ENCODE assay signal across 18 mouse cellular contexts in the genomic region with DNA sequence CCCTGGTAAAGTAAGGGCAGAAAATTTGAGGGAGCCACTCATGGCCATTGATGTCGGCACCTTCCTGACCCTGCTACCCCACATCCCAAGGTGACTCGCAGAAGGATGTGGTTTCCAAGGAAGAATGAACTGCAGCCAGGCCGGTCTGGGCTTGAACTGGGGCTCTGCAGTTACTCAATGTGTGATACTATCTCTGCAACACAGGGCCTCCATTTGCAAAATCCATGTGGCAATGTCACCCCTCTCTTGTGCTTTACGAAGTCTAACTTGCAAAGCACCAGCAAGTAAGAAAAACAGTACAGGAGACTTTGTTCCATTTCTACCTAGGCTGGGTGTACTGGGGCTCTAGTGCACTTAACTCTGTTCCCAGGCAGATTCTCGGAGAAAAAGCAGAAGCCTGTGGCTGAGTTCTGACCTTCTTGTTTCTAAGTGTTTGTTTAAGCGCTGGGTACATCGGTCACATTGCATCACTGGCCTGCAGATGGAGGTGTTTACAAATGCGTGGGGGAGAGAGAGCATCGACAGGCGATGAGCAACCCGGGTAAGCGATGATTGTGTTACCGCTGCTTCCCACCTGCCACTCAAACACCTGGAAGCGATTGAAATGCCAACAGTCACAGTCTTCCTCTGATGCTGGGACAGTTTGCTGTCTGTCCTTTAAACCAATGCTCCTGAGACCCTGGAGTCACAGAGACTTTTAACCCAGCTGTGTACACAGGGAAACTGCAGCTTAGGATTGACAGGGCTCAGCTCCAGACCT. TPM values are rescaled to one million over a fixed set of nuclear protein-coding genes. Genes with fewer than 3 reads are reported as not detected.
A peak's percentile ranks its signal among the peaks of the same experiment; 100 is the strongest.
DNase-seq lines count a peak whose midpoint lies in the region; ATAC-seq and TF ChIP-seq lines count a peak whose summit lies in the region.
"Had no signal": no experiment of that assay in that cellular context is flagged by ENCODE, and none has a peak within 500 bp of the region (broad histone marks: within the 10 kb centered on the region; RNA-seq: fewer than 3 reads in every experiment).

No protein-coding gene starts in this region.

- 23% methylated on average over 14 of the region's 14 CpGs for WGBS in lung, postnatal 0 days
- WGBS in intestine, postnatal 0 days = 20% methylated on average over 14 of the region's 14 CpGs

- H3K36me3 ChIP-seq in lung, postnatal 0 days (ENCODE audit: insufficient read depth, low read length) = no peaks in the 10 kb centered on the region
- H3K36me3 ChIP-seq in intestine, postnatal 0 days (ENCODE audit: control insufficient read depth, insufficient read depth) = no peaks in the 10 kb centered on the region
- H3K36me3 ChIP-seq: embryonic facial prominence, embryonic 10.5 days had no signal

- H3K27me3 ChIP-seq in lung, postnatal 0 days (replicated peaks; ENCODE audit: insufficient read depth, low read length) = no peaks in the 10 kb centered on the region
- no peaks in the 10 kb centered on the region for H3K27me3 ChIP-seq in intestine, postnatal 0 days (replicated peaks; ENCODE audit: control insufficient read depth, insufficient read depth, low read length)

- no peak overlapping the region for H3K9ac ChIP-seq in lung, postnatal 0 days (replicated peaks; ENCODE audit: low read depth)
- H3K9ac ChIP-seq in intestine, postnatal 0 days (ENCODE audit: low read depth, low read length) = no peak overlapping the region

- TF ChIP-seq CTCF in lung, postnatal 0 days (IDR thresholded peaks at IDR 0.05) = peak; percentile 20
- TF ChIP-seq CTCF in intestine, postnatal 0 days (IDR thresholded peaks at IDR 0.05; ENCODE audit: low read depth) = peak; percentile 50

- peak; percentile 18 for DNase-seq in adrenal gland, postnatal 14 days
- DNase-seq in adrenal gland, adult 18-20 months (ENCODE audit: low spot score in 2 of 2) = no peak
- DNase-seq in lung, postnatal 0 days (ENCODE audit: low spot score) = peak; percentile 34
- no peak for DNase-seq in lung, postnatal 10 days
- DNase-seq in embryo, embryonic 10 days (ENCODE audit: low spot score) = no peak
- DNase-seq in left cerebral cortex, postnatal 14 days (ENCODE audit: low spot score in 2 of 2) = no peak
- DNase-seq: cerebellum, adult 2 months; heart, postnatal 14 days; layer of hippocampus, adult 9-11 months; right cerebral cortex, postnatal 14 days; thymus, adult 2 months had no signal

- peak; percentile 33; the same call in 1 of the 2 replicates for ATAC-seq in lung, postnatal 0 days
- peak; percentile 72 for ATAC-seq in intestine, postnatal 0 days
- peak; percentile 59 for ATAC-seq in megakaryocyte progenitor cell, adult 5-6 weeks (replicated peaks; ENCODE audit: poor library complexity)
- ATAC-seq: forebrain, embryonic 14.5 days had no signal

- no peaks in the 10 kb centered on the region for H3K9me3 ChIP-seq in lung, postnatal 0 days (ENCODE audit: low read length)
- no peaks in the 10 kb centered on the region for H3K9me3 ChIP-seq in intestine, postnatal 0 days (ENCODE audit: control insufficient read depth)
- H3K9me3 ChIP-seq: embryonic facial prominence, embryonic 10.5 days had no signal

- no peak overlapping the region for H3K4me3 ChIP-seq in lung, postnatal 0 days (ENCODE audit: low read depth, low read length)
- H3K4me3 ChIP-seq in intestine, postnatal 0 days (ENCODE audit: low read depth, low read length) = no peak overlapping the region
- H3K4me3 ChIP-seq: embryonic facial prominence, embryonic 10.5 days had no signal

- TF ChIP-seq EP300 in lung, postnatal 0 days (IDR thresholded peaks at IDR 0.05) = no peak

- H3K27ac ChIP-seq in lung, postnatal 0 days (ENCODE audit: low read length) = no peak overlapping the region
- no peak overlapping the region for H3K27ac ChIP-seq in intestine, postnatal 0 days (ENCODE audit: low read depth, low read length)
- H3K27ac ChIP-seq: embryonic facial prominence, embryonic 10.5 days had no signal

- H3K4me1 ChIP-seq in lung, postnatal 0 days (ENCODE audit: insufficient read depth, low read depth, low read length) = no peaks in the 10 kb centered on the region
- no peaks in the 10 kb centered on the region; the same call in 1 of the 2 replicates for H3K4me1 ChIP-seq in intestine, postnatal 0 days (replicated peaks; ENCODE audit: control insufficient read depth, insufficient read depth, low read length)
- H3K4me1 ChIP-seq: embryonic facial prominence, embryonic 10.5 days had no signal

- intact Hi-C loops in left cerebral cortex, postnatal 14 days (cut with DNase I) = no loop called here

- H3K4me2 ChIP-seq in lung, postnatal 0 days (replicated peaks; ENCODE audit: low read depth, low read length) = no peak overlapping the region
- H3K4me2 ChIP-seq in intestine, postnatal 0 days (replicated peaks; ENCODE audit: low read depth) = no peak overlapping the region

RNA-seq across cellular contexts. Expression of gene Serpina11, which starts 0.8 kb away (rescaled TPM):
- total RNA-seq in adrenal gland, postnatal 14 days (2021) = 0.98 and 14.5 TPM in 2 replicates
- total RNA-seq in adrenal gland, adult 18-20 months (2021) = not detected
- polyA plus RNA-seq in lung, postnatal 0 days (2015; fragmentation: Nextera tagmentation; extraction: Ambion mirVana) = not detected in 2 replicates
- polyA plus RNA-seq in intestine, postnatal 0 days (2015; fragmentation: Nextera tagmentation; extraction: Ambion mirVana) = not detected in 2 replicates
- total RNA-seq in megakaryocyte progenitor cell, adult 5-6 weeks (2015) = 0.22 TPM in 1 of 2 replicates, not detected in the other
- not detected in 2 replicates for total RNA-seq in megakaryocyte progenitor cell, adult 5-6 weeks (2017)
- not detected for total RNA-seq in left cerebral cortex, postnatal 14 days (2021)
- total RNA-seq: ES-E14; heart, postnatal 14 days had no signal
- polyA plus RNA-seq: embryonic facial prominence, embryonic 10.5 days; forebrain, embryonic 14.5 days; limb, embryonic 11.5 days had no signal

RNA-seq across cellular contexts. Expression of gene Serpina9, which starts 24.6 kb away (rescaled TPM):
- total RNA-seq in adrenal gland, postnatal 14 days (2021) = 0.22 TPM in 1 of 2 replicates, not detected in the other
- not detected for total RNA-seq in adrenal gland, adult 18-20 months (2021)
- polyA plus RNA-seq in lung, postnatal 0 days (2015; fragmentation: Nextera tagmentation; extraction: Ambion mirVana) = 0.32 and 0.89 TPM in 2 replicates
- polyA plus RNA-seq in intestine, postnatal 0 days (2015; fragmentation: Nextera tagmentation; extraction: Ambion mirVana) = not detected in 2 replicates
- total RNA-seq in megakaryocyte progenitor cell, adult 5-6 weeks (2015) = not detected in 2 replicates
- not detected in 2 replicates for total RNA-seq in megakaryocyte progenitor cell, adult 5-6 weeks (2017)
- total RNA-seq in left cerebral cortex, postnatal 14 days (2021) = 1 to 10 TPM in 1 of 2 experiments, under 1 TPM in 1; 0.77 to 1.4 TPM
- total RNA-seq: gastrocnemius, postnatal 4 days had no signal
- polyA plus RNA-seq: embryonic facial prominence, embryonic 10.5 days; forebrain, embryonic 14.5 days; limb, embryonic 11.5 days had no signal

RNA-seq across cellular contexts. Expression of gene Serpina1e, which starts 30.2 kb away (rescaled TPM):
- total RNA-seq in adrenal gland, postnatal 14 days (2021) = 11.5 and 101 TPM in 2 replicates
- total RNA-seq in adrenal gland, adult 18-20 months (2021) = under 1 TPM in 1 of 2 experiments, not detected in 1; 0.56 TPM
- polyA plus RNA-seq in lung, postnatal 0 days (2015; fragmentation: Nextera tagmentation; extraction: Ambion mirVana) = 0.33 and 0.45 TPM in 2 replicates
- polyA plus RNA-seq in intestine, postnatal 0 days (2015; fragmentation: Nextera tagmentation; extraction: Ambion mirVana) = 177 and 211 TPM in 2 replicates
- total RNA-seq in megakaryocyte progenitor cell, adult 5-6 weeks (2015) = not detected in 2 replicates
- total RNA-seq in megakaryocyte progenitor cell, adult 5-6 weeks (2017) = not detected in 2 replicates
- total RNA-seq in left cerebral cortex, postnatal 14 days (2021) = not detected
- total RNA-seq: ES-E14; heart, postnatal 14 days had no signal
- polyA plus RNA-seq: cerebellum, adult 2 months; embryonic facial prominence, embryonic 10.5 days; forebrain, embryonic 14.5 days; limb, embryonic 11.5 days had no signal

RNA-seq across cellular contexts. Expression of gene Serpina12, which starts 55.3 kb away (rescaled TPM):
- total RNA-seq in adrenal gland, postnatal 14 days (2021) = 0.11 and 0.48 TPM in 2 replicates
- total RNA-seq in adrenal gland, adult 18-20 months (2021) = 1 to 10 TPM; 1.1 to 1.3 TPM
- polyA plus RNA-seq in lung, postnatal 0 days (2015; fragmentation: Nextera tagmentation; extraction: Ambion mirVana) = 0.04 TPM in 1 of 2 replicates, not detected in the other
- polyA plus RNA-seq in intestine, postnatal 0 days (2015; fragmentation: Nextera tagmentation; extraction: Ambion mirVana) = not detected in 2 replicates
- 0.24 TPM in 1 of 2 replicates, not detected in the other for total RNA-seq in megakaryocyte progenitor cell, adult 5-6 weeks (2015)
- total RNA-seq in megakaryocyte progenitor cell, adult 5-6 weeks (2017) = 0.30 TPM in 1 of 2 replicates, not detected in the other
- total RNA-seq in left cerebral cortex, postnatal 14 days (2021) = not detected
- total RNA-seq: gastrocnemius, postnatal 4 days; heart, postnatal 14 days had no signal
- polyA plus RNA-seq: embryonic facial prominence, embryonic 10.5 days; forebrain, embryonic 14.5 days; limb, embryonic 11.5 days had no signal

Comparison
In these comparisons a context has a peak if more than half of its experiments do, and no peak if none do; other contexts are left out.
1. DNase-seq: peak in adrenal gland, postnatal 14 days (single experiment) and lung, postnatal 0 days (single experiment); none in adrenal gland, adult 18-20 months (0 of 2), lung, postnatal 10 days (single experiment), embryo, embryonic 10 days (single experiment) and left cerebral cortex, postnatal 14 days (0 of 2).
2. Peak in every context shown above with its lines, with median percentiles within 50 percentile points of each other: ATAC-seq.